Mouse (Mus musculus): ENCODE data around the gene Maco1. TPM values are rescaled to one million over a fixed set of nuclear protein-coding genes. Genes with fewer than 3 reads are reported as not detected.

Gene Maco1
- polyA plus RNA-seq, 1 experiment, result not detected

GRCm38 (mm10) chr4:134876171-134876570 is 23.0 kb upstream of the Maco1 start:
- Histone ChIP-seq H3K27ac (ENCODE audit: insufficient read depth, low read depth, low read length) (no peak overlapping the region), H3K4me1 (ENCODE audit: control insufficient read depth, insufficient read depth, low read length) (peaks cover 5% of the 10 kb centered on the region), H3K4me3 (ENCODE audit: insufficient read depth, low read depth, low read length) (no peak overlapping the region)
- WGBS, result 85% methylated on average over 9 of the region's 9 CpGs
- TF ChIP-seq POLR2A (IDR thresholded peaks at IDR 0.05; ENCODE audit: insufficient read depth, low read depth, low read length) (no peak), CTCF (IDR thresholded peaks at IDR 0.05; ENCODE audit: insufficient read depth, low read depth, low read length) (no peak)

GRCm38 (mm10) chr4:134871950-134872349 is 18.8 kb upstream of the Maco1 start:
- Histone ChIP-seq H3K4me3 (ENCODE audit: insufficient read depth, low read depth, low read length) (no peak overlapping the region), H3K4me1 (ENCODE audit: control insufficient read depth, insufficient read depth, low read length) (no peaks in the 10 kb centered on the region), H3K27ac (ENCODE audit: insufficient read depth, low read depth, low read length) (no peak overlapping the region)
- 73% methylated on average over 2 of the region's 2 CpGs for WGBS
- TF ChIP-seq CTCF (IDR thresholded peaks at IDR 0.05; ENCODE audit: insufficient read depth, low read depth, low read length), result no peak
- no peak for TF ChIP-seq POLR2A (IDR thresholded peaks at IDR 0.05; ENCODE audit: insufficient read depth, low read depth, low read length)

- no peak overlapping the region for H3K4me3 ChIP-seq (ENCODE audit: insufficient read depth, low read depth, low read length)
- TF ChIP-seq CTCF (IDR thresholded peaks at IDR 0.05; ENCODE audit: insufficient read depth, low read depth, low read length) (no peak), POLR2A (IDR thresholded peaks at IDR 0.05; ENCODE audit: insufficient read depth, low read depth, low read length) (no peak)
- 75% methylated on average over 4 of the region's 4 CpGs for WGBS
- H3K4me1 ChIP-seq (ENCODE audit: control insufficient read depth, insufficient read depth, low read length), result no peaks in the 10 kb centered on the region
- no peak overlapping the region for H3K27ac ChIP-seq (ENCODE audit: insufficient read depth, low read depth, low read length)
Observed at GRCm38 (mm10) chr4:134871477-134871876, 18.3 kb upstream of the Maco1 start.

- Histone ChIP-seq H3K4me3 (ENCODE audit: insufficient read depth, low read depth, low read length) (no peak overlapping the region), H3K27ac (ENCODE audit: insufficient read depth, low read depth, low read length) (no peak overlapping the region), H3K4me1 (ENCODE audit: control insufficient read depth, insufficient read depth, low read length) (no peaks in the 10 kb centered on the region)
- TF ChIP-seq POLR2A (IDR thresholded peaks at IDR 0.05; ENCODE audit: insufficient read depth, low read depth, low read length), result no peak
- no peak for TF ChIP-seq CTCF (IDR thresholded peaks at IDR 0.05; ENCODE audit: insufficient read depth, low read depth, low read length)
- WGBS, result 54% methylated on average over 7 of the region's 7 CpGs
Observed at GRCm38 (mm10) chr4:134869815-134870375, 16.8 kb upstream of the Maco1 start.

GRCm38 (mm10) chr4:134869068-134869730 is 16.1 kb upstream of the Maco1 start:
- TF ChIP-seq POLR2A (IDR thresholded peaks at IDR 0.05; ENCODE audit: insufficient read depth, low read depth, low read length) (no peak), CTCF (IDR thresholded peaks at IDR 0.05; ENCODE audit: insufficient read depth, low read depth, low read length) (no peak)
- Histone ChIP-seq H3K4me3 (ENCODE audit: insufficient read depth, low read depth, low read length) (no peak overlapping the region), H3K4me1 (ENCODE audit: control insufficient read depth, insufficient read depth, low read length) (no peaks in the 10 kb centered on the region), H3K27ac (ENCODE audit: insufficient read depth, low read depth, low read length) (no peak overlapping the region)
- WGBS, result 27% methylated on average over 16 of the region's 16 CpGs

GRCm38 (mm10) chr4:134868490-134868889 is 15.3 kb upstream of the Maco1 start:
- 27% methylated on average over 9 of the region's 9 CpGs for WGBS
- no peak for TF ChIP-seq POLR2A (IDR thresholded peaks at IDR 0.05; ENCODE audit: insufficient read depth, low read depth, low read length)
- no peak for TF ChIP-seq CTCF (IDR thresholded peaks at IDR 0.05; ENCODE audit: insufficient read depth, low read depth, low read length)
- no peaks in the 10 kb centered on the region for H3K4me1 ChIP-seq (ENCODE audit: control insufficient read depth, insufficient read depth, low read length)

GRCm38 (mm10) chr4:134868065-134868464 is 14.9 kb upstream of the Maco1 start:
- TF ChIP-seq CTCF (IDR thresholded peaks at IDR 0.05; ENCODE audit: insufficient read depth, low read depth, low read length), result no peak
- no peak for TF ChIP-seq POLR2A (IDR thresholded peaks at IDR 0.05; ENCODE audit: insufficient read depth, low read depth, low read length)
- no peak overlapping the region for H3K27ac ChIP-seq (ENCODE audit: insufficient read depth, low read depth, low read length)
- WGBS, result 88% methylated on average over 10 of the region's 10 CpGs

More at GRCm38 (mm10) chr4:134868490-134868889, 15.3 kb upstream of the Maco1 start:
- Histone ChIP-seq H3K27ac (ENCODE audit: insufficient read depth, low read depth, low read length) (no peak overlapping the region), H3K4me3 (ENCODE audit: insufficient read depth, low read depth, low read length) (no peak overlapping the region)

GRCm38 (mm10) chr4:134867661-134868060 is 14.5 kb upstream of the Maco1 start:
- TF ChIP-seq POLR2A (IDR thresholded peaks at IDR 0.05; ENCODE audit: insufficient read depth, low read depth, low read length) (no peak), CTCF (IDR thresholded peaks at IDR 0.05; ENCODE audit: insufficient read depth, low read depth, low read length) (no peak)
- no peak overlapping the region for H3K4me3 ChIP-seq (ENCODE audit: insufficient read depth, low read depth, low read length)
- no peaks in the 10 kb centered on the region for H3K4me1 ChIP-seq (ENCODE audit: control insufficient read depth, insufficient read depth, low read length)
- H3K27ac ChIP-seq (ENCODE audit: insufficient read depth, low read depth, low read length), result no peak overlapping the region
- WGBS, result 88% methylated on average over 8 of the region's 8 CpGs

More at GRCm38 (mm10) chr4:134868065-134868464, 14.9 kb upstream of the Maco1 start:
- Histone ChIP-seq H3K4me1 (ENCODE audit: control insufficient read depth, insufficient read depth, low read length) (no peaks in the 10 kb centered on the region), H3K4me3 (ENCODE audit: insufficient read depth, low read depth, low read length) (no peak overlapping the region)

GRCm38 (mm10) chr4:134867213-134867612 is 14.1 kb upstream of the Maco1 start:
- TF ChIP-seq POLR2A (IDR thresholded peaks at IDR 0.05; ENCODE audit: insufficient read depth, low read depth, low read length) (no peak), CTCF (IDR thresholded peaks at IDR 0.05; ENCODE audit: insufficient read depth, low read depth, low read length) (no peak)
- 95% methylated on average over 8 of the region's 8 CpGs for WGBS
- H3K27ac ChIP-seq (ENCODE audit: insufficient read depth, low read depth, low read length), result no peak overlapping the region
- H3K4me3 ChIP-seq (ENCODE audit: insufficient read depth, low read depth, low read length), result no peak overlapping the region
- no peaks in the 10 kb centered on the region for H3K4me1 ChIP-seq (ENCODE audit: control insufficient read depth, insufficient read depth, low read length)

Measured in olfactory bulb, adult 2 months (tissue).